Mouse (Mus musculus) brain, embryonic 14.5 days (tissue): ENCODE results near the gene Calcoco2. TPM values are rescaled to one million over a fixed set of nuclear protein-coding genes. Genes with fewer than 3 reads are reported as not detected.
"Not testable (repeated sequence)": the region's sequence is repeated elsewhere in the genome, so short reads cannot be mapped to it uniquely, and the experiment has no call there.

Experiments used
- DNase-seq: peaks from one replicate; pipeline ENCODE4 v3.0.0-alpha.2; 2011; ENCODE audit warnings: low read depth
- CTCF ChIP-seq: fragments of 200-500 bp; IDR thresholded peaks from 2 replicates; pipeline ENCODE4 v1.5.1; 2012; ENCODE audit warnings: inconsistent platforms, mild to moderate bottlenecking, moderate library complexity, borderline replicate concordance; ENCODE audit not compliant: insufficient read depth, insufficient read length; ENCODE audit errors: extremely low read depth
- POLR2A ChIP-seq: fragments of 200-500 bp; IDR thresholded peaks from 2 replicates; pipeline ENCODE4 v1.6.1; 2012; ENCODE audit warnings: mild to moderate bottlenecking, inconsistent platforms, borderline replicate concordance; ENCODE audit not compliant: poor library complexity, insufficient read depth, insufficient read length, severe bottlenecking; ENCODE audit errors: extremely low read depth
- polyA plus RNA-seq: library from polyadenylated mRNA; depleted of rRNA; stranded (reverse); fragments of >200 nt; gene quantifications from 2 replicates; pipeline ENCODE4 v1.2.3, GENCODE M21; 2012

Gene Calcoco2
- polyA plus RNA-seq, 1 experiment = not detected

DNA sequence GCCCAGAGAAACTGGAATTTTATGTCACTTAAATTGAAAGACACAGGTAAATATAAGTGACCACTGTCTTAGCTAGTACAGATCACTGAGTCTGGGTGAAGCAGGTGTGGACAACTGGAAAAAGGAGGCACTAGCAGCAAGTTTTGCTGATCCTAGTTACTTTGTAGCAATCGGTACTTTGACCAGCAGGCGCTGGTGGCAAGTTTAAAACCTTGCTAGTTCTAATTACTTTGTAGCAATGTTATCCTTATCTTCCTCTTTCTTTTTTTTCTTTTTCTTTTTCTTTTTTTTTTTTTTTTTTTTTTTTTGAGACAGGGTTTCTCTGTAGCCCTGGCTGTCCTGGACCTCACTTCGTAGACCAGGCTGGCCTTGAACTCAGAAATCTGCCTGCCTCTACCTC, 4.4 kb upstream of the Calcoco2 start:
- TF ChIP-seq POLR2A (no peak), CTCF (no peak)
- no peak for DNase-seq

DNA sequence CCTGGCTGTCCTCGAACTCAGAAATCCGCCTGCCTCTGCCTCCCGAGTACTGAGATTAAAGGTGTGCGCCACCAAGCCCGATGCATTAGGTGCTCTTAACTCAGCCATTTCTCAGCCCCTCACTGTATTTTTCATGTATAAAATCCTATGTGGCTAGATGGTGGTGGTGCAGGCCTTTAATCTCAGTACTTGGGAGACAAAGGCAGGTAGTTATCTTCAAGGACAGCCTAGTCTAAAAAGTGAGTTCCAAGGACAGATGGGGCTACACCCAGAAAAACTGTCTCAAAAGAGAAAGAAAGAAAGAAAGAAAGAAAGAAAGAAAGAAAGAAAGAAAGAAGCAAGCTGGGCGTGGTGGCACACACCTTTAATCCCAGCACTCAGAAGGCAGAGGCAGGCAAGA, 3.7 kb upstream of the Calcoco2 start:
- no peak for DNase-seq
- no peak for TF ChIP-seq POLR2A
- TF ChIP-seq CTCF = no peak

DNA sequence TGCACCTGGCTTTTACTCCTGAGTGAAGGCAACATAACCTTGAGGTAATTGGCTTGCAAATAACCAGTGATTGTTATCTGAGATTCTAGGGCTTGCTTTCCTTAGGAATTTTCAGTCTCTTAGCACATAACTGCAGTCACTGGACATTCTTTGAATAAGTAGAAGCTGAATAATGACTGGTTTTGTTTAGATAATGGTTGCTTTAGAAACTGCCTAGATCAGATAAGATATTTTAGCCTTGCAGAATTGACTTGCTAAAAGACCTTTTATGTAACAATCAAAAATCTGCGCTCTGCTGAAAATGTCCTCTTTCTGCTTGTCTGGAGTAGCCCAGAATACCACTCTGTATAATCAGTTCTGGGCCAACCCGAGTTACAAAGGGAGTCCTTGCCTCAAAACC, 2.3 kb upstream of the Calcoco2 start:
- TF ChIP-seq POLR2A = no peak
- no peak for TF ChIP-seq CTCF

DNA sequence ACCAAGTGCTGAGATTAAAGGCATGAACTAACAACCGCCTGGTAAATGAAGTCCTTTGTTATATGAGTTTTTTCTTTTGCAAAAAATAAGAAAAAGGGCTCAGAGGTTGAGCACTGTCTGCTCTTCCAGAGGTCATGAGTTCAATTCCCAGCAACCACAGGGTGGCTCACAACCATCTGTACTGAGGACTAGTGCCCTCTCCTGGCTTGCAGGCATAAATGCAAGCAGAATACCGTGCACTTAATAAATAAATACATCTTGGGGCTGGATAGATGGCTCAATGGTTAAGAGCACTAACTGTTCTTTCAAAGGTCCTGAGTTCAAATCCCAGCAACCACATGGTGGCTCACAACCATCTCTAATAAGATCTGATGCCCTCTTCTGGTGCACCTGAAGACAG, 814 bp downstream of the Calcoco2 start:
- DNase-seq = not testable (repeated sequence)

More for the DNA sequence above, 2.3 kb upstream of the Calcoco2 start:
- no peak for DNase-seq

DNA sequence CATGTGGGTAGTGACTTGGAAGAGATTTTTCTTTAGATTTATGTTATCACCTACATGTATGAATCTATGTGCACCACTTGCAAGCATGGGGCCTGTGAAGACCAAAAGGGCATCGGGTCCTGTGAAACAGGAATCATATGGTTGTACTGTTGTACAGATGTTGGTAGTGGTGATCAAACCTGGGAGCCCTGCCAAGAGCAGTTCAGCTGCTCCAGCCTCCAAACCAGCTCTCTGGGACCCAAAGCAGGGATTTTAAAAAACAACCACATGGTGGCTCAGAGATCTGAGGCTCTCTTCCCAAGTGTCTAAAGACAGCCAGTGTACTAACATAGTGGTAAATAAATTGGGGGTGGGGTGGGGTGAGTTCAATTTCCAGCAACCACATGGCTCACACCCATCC, 3.4 kb downstream of the Calcoco2 start:
- TF ChIP-seq POLR2A = no peak
- no peak for TF ChIP-seq CTCF
- no peak for DNase-seq

DNA sequence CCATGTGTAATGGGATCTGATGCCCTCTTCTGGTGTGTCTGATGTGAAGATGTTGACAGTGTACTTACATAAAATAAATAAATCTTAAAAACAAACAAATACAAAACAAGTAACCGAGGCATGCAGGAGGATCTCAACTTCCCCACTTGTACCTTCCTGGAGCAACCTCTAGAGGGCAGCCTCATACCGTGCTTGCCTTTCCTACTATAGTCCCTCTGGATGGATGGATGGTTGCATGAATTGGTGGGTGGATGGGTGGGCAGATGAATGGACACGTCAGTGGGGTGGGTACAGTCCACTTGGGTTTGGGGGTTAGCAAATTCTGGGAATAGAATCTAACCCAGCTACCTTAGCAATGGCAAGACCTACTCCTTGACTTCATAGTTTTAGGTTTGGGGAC, 18.4 kb downstream of the Calcoco2 start:
- TF ChIP-seq POLR2A (no peak), CTCF (peak; percentile 86; the same call in 1 of the 2 replicates)
- peak; percentile 47 for DNase-seq

DNA sequence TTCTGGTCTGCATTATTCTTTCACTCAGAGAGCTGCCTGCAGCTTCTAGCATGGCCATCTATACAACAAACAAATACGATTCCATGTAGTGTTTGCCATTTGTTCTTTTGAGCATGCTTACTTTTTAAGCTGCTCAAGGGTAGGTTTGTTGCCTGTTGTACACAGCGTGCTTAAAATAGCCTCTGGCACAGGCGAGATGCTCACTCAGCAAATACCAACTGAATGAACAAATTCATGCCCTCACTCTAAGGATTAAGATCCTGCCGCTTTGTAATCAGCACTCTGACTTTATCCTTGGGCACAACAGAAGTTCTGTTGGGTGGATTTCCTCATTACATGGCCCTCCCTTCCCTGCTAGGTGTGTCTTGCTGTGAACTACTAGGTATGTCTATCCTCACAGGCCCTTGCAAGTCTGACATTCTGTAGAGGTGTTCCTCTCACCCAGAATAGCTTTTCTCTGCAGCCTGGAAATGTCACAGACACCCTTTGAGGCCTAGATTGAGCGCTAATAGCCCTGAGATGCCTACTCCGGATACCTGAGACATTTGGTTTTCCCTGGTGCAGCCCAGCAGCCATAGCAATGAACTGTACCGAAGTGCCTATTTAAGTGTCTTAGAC, 19.0 kb downstream of the Calcoco2 start:
- TF ChIP-seq CTCF = no peak
- no peak for TF ChIP-seq POLR2A
- peak; percentile 15 for DNase-seq

DNA sequence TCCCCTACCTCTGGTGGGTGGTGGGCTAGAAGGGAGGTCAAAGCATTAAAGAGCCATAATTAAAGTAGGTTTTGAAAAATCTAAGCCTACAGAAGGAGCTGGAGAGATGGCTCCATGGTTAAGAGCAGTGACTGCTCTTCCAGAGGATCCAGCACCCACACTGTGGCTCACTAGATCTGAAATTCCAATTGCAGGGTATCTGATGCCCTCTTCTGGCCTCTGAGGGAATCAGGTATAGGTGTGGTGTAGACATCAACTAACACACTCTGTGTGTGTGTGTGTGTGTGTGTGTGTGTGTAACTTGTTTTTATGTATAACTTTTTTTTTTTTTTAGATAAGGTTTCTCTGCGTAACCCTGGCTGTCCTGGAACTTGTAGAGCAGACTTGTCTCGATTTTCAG, 20.7 kb downstream of the Calcoco2 start:
- TF ChIP-seq CTCF = peak; percentile 42; the same call in 1 of the 2 replicates
- no peak for TF ChIP-seq POLR2A
- DNase-seq = peak; percentile 56

DNA sequence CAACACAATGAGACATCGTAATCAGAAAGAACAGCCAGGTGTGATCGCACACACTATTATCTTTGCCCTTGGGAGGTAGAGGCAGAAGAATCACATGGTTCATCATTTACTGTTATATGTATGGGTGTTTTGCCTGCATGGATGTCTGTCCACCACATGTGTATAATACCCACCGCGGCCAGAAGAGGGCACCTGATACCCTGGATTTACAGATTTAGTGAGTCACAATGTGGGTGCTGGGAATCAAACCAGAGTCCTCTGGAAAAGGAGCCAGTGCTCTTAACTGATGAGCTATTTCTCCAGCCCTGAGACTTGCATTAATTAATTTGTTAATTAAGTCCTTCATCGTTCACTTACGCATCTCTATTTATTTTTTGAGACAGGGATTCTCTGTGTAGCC, 23.8 kb downstream of the Calcoco2 start:
- DNase-seq = no peak
- no peak for TF ChIP-seq CTCF

DNA sequence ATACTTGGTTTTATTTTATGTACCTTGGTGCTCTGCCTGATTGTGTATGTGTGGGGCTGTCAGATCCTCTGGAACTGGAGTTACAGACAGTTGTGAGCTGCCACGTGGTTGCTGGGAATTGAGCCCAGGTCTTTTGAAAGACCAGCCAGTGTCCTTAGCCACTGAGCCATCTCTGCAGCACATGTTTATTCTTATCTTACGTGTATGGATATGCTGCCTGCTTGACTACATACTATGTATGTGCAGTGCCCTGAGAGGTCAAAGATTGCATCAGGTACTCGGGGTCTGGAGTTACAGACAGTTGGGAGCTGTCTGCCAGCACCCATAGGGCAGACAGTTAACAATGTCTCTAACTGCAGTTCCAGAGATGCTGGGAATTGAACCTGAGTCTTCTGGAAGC, 29.1 kb downstream of the Calcoco2 start:
- TF ChIP-seq CTCF = no peak
- no peak for TF ChIP-seq POLR2A
- no peak for DNase-seq

DNA sequence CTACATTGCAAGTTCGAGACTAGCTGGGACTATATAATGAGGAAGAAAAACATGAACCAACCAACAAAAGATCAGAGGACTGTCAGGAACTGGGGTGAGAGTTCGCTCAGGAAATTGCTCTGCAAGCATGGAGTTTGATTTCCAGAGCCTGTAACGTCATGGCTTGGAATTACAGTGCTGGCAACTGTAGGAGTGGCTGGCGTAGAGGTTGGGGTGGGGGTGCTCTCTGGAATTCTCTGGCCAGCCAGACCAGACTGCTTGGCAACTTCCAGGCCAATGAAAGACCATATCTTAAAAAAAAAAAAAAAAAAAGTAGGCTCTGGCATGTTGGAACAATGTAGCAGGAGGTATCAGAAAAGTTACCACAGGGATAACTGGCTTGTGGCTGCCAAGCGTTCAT, 31.0 kb downstream of the Calcoco2 start:
- DNase-seq = no peak
- no peak for TF ChIP-seq POLR2A
- no peak for TF ChIP-seq CTCF

DNA sequence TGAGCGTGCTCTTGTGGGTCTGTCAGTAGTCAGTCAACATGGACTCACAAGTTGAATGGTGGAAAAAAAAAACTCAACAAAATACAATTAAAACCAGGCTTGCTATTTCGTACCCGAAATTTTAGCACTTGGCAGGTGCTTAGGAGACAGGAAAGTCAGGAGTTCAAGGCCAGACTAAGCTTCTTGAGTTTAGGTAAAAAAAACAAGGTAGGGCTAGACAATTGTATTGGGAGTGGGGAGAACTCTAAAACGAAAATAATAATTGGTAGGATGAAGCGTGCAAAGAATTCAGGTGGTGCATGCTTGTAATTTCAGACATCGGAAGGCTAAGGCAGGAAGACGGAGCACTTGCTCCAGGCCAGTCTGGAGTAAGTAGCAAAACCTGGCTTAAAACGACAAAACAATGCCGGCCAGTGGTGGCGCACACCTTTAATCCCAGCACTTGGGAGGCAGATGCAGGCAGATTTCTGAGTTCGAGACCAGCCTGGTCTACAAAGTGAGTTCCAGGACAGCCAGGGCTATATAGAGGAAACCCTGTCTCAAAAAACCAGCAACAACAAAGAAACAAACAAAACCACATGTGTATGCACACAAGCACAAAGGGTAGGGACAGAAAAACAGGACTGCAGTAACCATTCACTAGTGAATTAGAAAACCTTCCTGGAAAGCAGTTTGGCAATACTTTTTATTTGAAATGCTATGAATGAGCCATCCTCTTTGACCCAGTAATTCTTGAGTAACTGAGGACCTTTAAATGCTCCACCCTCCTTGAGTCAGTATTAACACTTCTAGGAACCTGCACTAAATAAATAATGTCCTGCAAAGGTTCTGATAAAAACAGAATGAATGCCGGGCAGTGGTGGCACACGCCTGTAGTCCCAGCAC, 35.3 kb downstream of the Calcoco2 start:
- no peak for TF ChIP-seq POLR2A
- TF ChIP-seq CTCF = no peak
- DNase-seq = no peak

DNA sequence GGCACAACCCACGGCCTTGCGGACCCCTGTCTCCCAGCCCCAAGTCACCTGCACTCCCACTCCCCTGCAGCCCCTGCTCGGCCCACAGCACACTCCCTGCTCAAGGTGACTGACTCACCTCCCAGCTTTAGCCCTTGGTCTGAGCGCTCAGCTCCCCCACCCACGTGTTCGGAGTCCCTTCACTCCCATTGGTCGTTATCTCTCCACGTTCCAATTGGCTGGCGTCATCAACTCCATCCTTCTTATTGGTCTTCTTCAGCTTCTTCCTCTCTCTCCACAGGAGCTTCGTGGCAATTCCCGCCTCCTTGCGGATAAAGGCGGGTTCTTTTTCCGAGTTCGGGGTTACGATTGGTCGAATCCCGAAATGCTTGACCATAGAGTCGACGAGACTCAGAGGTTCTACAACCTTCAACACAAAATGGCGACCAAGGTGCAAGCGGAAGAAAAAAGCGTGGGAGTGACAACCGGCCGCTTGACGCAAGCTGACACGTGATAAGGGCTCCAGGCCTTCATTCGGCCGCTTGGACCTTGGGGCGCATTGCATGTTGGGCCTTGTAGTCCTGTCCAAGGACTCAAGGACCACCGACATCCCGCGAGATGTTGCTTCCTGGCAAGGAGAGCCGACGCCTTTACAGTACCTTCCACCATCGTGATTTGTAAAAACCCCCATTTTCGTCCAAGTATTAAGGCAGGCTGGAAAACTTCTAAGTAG, 36.1 kb downstream of the Calcoco2 start, which contains the start of gene Atp5g1:
Atp5g1 (minus strand) TSS at position 162 of the 712 bp plus-strand sequence.
- peak; percentile 100 for DNase-seq
- TF ChIP-seq CTCF = no peak
- TF ChIP-seq POLR2A = peak; percentile 61; the same call in 1 of the 2 replicates
